Mouse (Mus musculus): ENCODE measurements around the gene 2210407C18Rik. TPM values are rescaled to one million over a fixed set of nuclear protein-coding genes. Genes with fewer than 3 reads are reported as not detected.

Gene 2210407C18Rik
- polyA plus RNA-seq, 1 experiment from 2014 or later = not detected

GRCm38 (mm10) chr11:58588620-58589250 is 27.1 kb downstream of the 2210407C18Rik start:
- Histone ChIP-seq H3K9ac (no peak overlapping the region), H3K4me2 (replicated peaks) (no peak overlapping the region), H3K4me1 (no peaks in the 10 kb centered on the region), H3K27ac (no peak overlapping the region), H3K9me3 (0 out of 2 replicates have a peak, but pooled peaks cover 2% of the 10 kb centered on the region), H3K36me3 (no peaks in the 10 kb centered on the region), H3K4me3 (no peak overlapping the region), H3K27me3 (no peaks in the 10 kb centered on the region)
- 57% methylated on average over 3 of the region's 3 CpGs for WGBS
- ATAC-seq (ENCODE audit: low FRiP score, low read depth) = no peak

GRCm38 (mm10) chr11:58587898-58588348 is 28.0 kb downstream of the 2210407C18Rik start:
- H3K9me3 ChIP-seq = 0 out of 2 replicates have a peak, but pooled peaks cover 2% of the 10 kb centered on the region
- H3K4me1 ChIP-seq = no peaks in the 10 kb centered on the region
- H3K9ac ChIP-seq = no peak overlapping the region
- H3K27me3 ChIP-seq = no peaks in the 10 kb centered on the region
- no peaks in the 10 kb centered on the region for H3K36me3 ChIP-seq
- 74% methylated on average over 7 of the region's 7 CpGs for WGBS
- no peak overlapping the region for H3K27ac ChIP-seq
- H3K4me2 ChIP-seq (replicated peaks) = no peak overlapping the region
- H3K4me3 ChIP-seq = no peak overlapping the region
- ATAC-seq (ENCODE audit: low FRiP score, low read depth) = no peak

GRCm38 (mm10) chr11:58578636-58579035 is 37.2 kb downstream of the 2210407C18Rik start:
- Histone ChIP-seq H3K4me2 (replicated peaks) (no peak overlapping the region), H3K4me3 (no peak overlapping the region), H3K9ac (no peak overlapping the region), H3K9me3 (no peaks in the 10 kb centered on the region), H3K27me3 (no peaks in the 10 kb centered on the region), H3K36me3 (no peaks in the 10 kb centered on the region), H3K27ac (no peak overlapping the region), H3K4me1 (no peaks in the 10 kb centered on the region)
- WGBS = 85% methylated on average over 8 of the region's 8 CpGs
- ATAC-seq (ENCODE audit: low FRiP score, low read depth) = no peak

- Histone ChIP-seq H3K4me2 (replicated peaks) (no peak within 1 kb of the TSS), H3K9me3 (no peaks in the 10 kb centered on the region), H3K36me3 (no peaks in the 10 kb centered on the region), H3K9ac (no peak within 1 kb of the TSS), H3K27me3 (no peaks in the 10 kb centered on the region), H3K4me1 (no peaks in the 10 kb centered on the region), H3K4me3 (no peak within 1 kb of the TSS), H3K27ac (no peak within 1 kb of the TSS)
- no peak for ATAC-seq (ENCODE audit: low FRiP score, low read depth)
- WGBS = 82% methylated on average over 1 of the region's 1 CpGs
Observed at GRCm38 (mm10) chr11:58577430-58577829, 38.4 kb downstream of the 2210407C18Rik start, which contains the start of gene Olfr325. TSS of gene Olfr325 (plus strand) at chr11:58577730.

- no peak for ATAC-seq (ENCODE audit: low FRiP score, low read depth)
Observed at GRCm38 (mm10) chr11:58570405-58570804, 45.5 kb downstream of the 2210407C18Rik start, which contains the start of gene Olfr224. TSS of gene Olfr224 (minus strand) at chr11:58570553.

More at GRCm38 (mm10) chr11:58570405-58570804, 45.5 kb downstream of the 2210407C18Rik start, which contains the start of gene Olfr224:
- no peak within 1 kb of the TSS for H3K27ac ChIP-seq
- H3K4me1 ChIP-seq = no peaks in the 10 kb centered on the region
- no peak within 1 kb of the TSS for H3K9ac ChIP-seq
- H3K36me3 ChIP-seq = no peaks in the 10 kb centered on the region
- H3K9me3 ChIP-seq = no peaks in the 10 kb centered on the region
- 70% methylated on average over 5 of the region's 5 CpGs for WGBS
- H3K27me3 ChIP-seq = no peaks in the 10 kb centered on the region
- no peak within 1 kb of the TSS for H3K4me2 ChIP-seq (replicated peaks)
- H3K4me3 ChIP-seq = no peak within 1 kb of the TSS

Other genes with a start within 250 kb of the 2210407C18Rik start
- gene Lypd8, start 237.0 kb downstream of the 2210407C18Rik start, polyA plus RNA-seq (2015; fragmentation: Nextera tagmentation; extraction: Ambion mirVana) = 0.23 TPM in 1 of 2 replicates, not detected in the other
- not detected in 2 replicates for gene 1810065E05Rik, start 195.0 kb downstream of the 2210407C18Rik start, polyA plus RNA-seq (2015; fragmentation: Nextera tagmentation; extraction: Ambion mirVana)
- not detected in 2 replicates for gene Gm12253, start 183.5 kb downstream of the 2210407C18Rik start, polyA plus RNA-seq (2015; fragmentation: Nextera tagmentation; extraction: Ambion mirVana)
- not detected in 2 replicates for gene Lypd9, start 163.2 kb downstream of the 2210407C18Rik start, polyA plus RNA-seq (2015; fragmentation: Nextera tagmentation; extraction: Ambion mirVana)
- gene Olfr30, start 153.8 kb downstream of the 2210407C18Rik start, polyA plus RNA-seq (2015; fragmentation: Nextera tagmentation; extraction: Ambion mirVana) = not detected in 2 replicates
- gene Olfr332, start 123.5 kb downstream of the 2210407C18Rik start, polyA plus RNA-seq (2015; fragmentation: Nextera tagmentation; extraction: Ambion mirVana) = not detected in 2 replicates
- gene Olfr331, start 113.5 kb downstream of the 2210407C18Rik start, polyA plus RNA-seq (2015; fragmentation: Nextera tagmentation; extraction: Ambion mirVana) = not detected in 2 replicates
- gene Olfr330, start 81.2 kb downstream of the 2210407C18Rik start, polyA plus RNA-seq (2015; fragmentation: Nextera tagmentation; extraction: Ambion mirVana) = not detected in 2 replicates
- not detected in 2 replicates for gene Olfr329-ps, start 69.7 kb downstream of the 2210407C18Rik start, polyA plus RNA-seq (2015; fragmentation: Nextera tagmentation; extraction: Ambion mirVana)
- gene Olfr328, start 60.4 kb downstream of the 2210407C18Rik start, polyA plus RNA-seq (2015; fragmentation: Nextera tagmentation; extraction: Ambion mirVana) = 0.08 TPM in 1 of 2 replicates, not detected in the other
- not detected in 2 replicates for gene Olfr224, start 45.5 kb downstream of the 2210407C18Rik start, polyA plus RNA-seq (2015; fragmentation: Nextera tagmentation; extraction: Ambion mirVana)
- not detected in 2 replicates for gene Olfr325, start 38.3 kb downstream of the 2210407C18Rik start, polyA plus RNA-seq (2015; fragmentation: Nextera tagmentation; extraction: Ambion mirVana)
- gene Olfr324, start 21.0 kb downstream of the 2210407C18Rik start, polyA plus RNA-seq (2015; fragmentation: Nextera tagmentation; extraction: Ambion mirVana) = not detected in 2 replicates
- not detected in 2 replicates for gene Olfr323, start 14.4 kb upstream of the 2210407C18Rik start, polyA plus RNA-seq (2015; fragmentation: Nextera tagmentation; extraction: Ambion mirVana)
- gene Trim58, start 24.4 kb upstream of the 2210407C18Rik start, polyA plus RNA-seq (2015; fragmentation: Nextera tagmentation; extraction: Ambion mirVana) = 0.09 and 0.11 TPM in 2 replicates
- not detected in 2 replicates for gene Olfr322, start 42.7 kb upstream of the 2210407C18Rik start, polyA plus RNA-seq (2015; fragmentation: Nextera tagmentation; extraction: Ambion mirVana)
- gene Olfr320, start 65.0 kb upstream of the 2210407C18Rik start, polyA plus RNA-seq (2015; fragmentation: Nextera tagmentation; extraction: Ambion mirVana) = not detected in 2 replicates
- not detected in 2 replicates for gene Olfr319, start 83.1 kb upstream of the 2210407C18Rik start, polyA plus RNA-seq (2015; fragmentation: Nextera tagmentation; extraction: Ambion mirVana)
- not detected in 2 replicates for gene Olfr318, start 107.9 kb upstream of the 2210407C18Rik start, polyA plus RNA-seq (2015; fragmentation: Nextera tagmentation; extraction: Ambion mirVana)
- not detected in 2 replicates for gene Olfr317, start 123.1 kb upstream of the 2210407C18Rik start, polyA plus RNA-seq (2015; fragmentation: Nextera tagmentation; extraction: Ambion mirVana)
- not detected in 2 replicates for gene Olfr316, start 136.7 kb upstream of the 2210407C18Rik start, polyA plus RNA-seq (2015; fragmentation: Nextera tagmentation; extraction: Ambion mirVana)
- not detected in 2 replicates for gene Olfr315, start 157.1 kb upstream of the 2210407C18Rik start, polyA plus RNA-seq (2015; fragmentation: Nextera tagmentation; extraction: Ambion mirVana)
- gene Olfr314, start 166.9 kb upstream of the 2210407C18Rik start, polyA plus RNA-seq (2015; fragmentation: Nextera tagmentation; extraction: Ambion mirVana) = not detected in 2 replicates
- gene Fam183b, start 185.9 kb upstream of the 2210407C18Rik start, polyA plus RNA-seq (2015; fragmentation: Nextera tagmentation; extraction: Ambion mirVana) = not detected in 2 replicates
- not detected in 2 replicates for gene Olfr313, start 198.9 kb upstream of the 2210407C18Rik start, polyA plus RNA-seq (2015; fragmentation: Nextera tagmentation; extraction: Ambion mirVana)
- gene Olfr312, start 213.2 kb upstream of the 2210407C18Rik start, polyA plus RNA-seq (2015; fragmentation: Nextera tagmentation; extraction: Ambion mirVana) = not detected in 2 replicates
- gene Olfr311, start 223.2 kb upstream of the 2210407C18Rik start, polyA plus RNA-seq (2015; fragmentation: Nextera tagmentation; extraction: Ambion mirVana) = not detected in 2 replicates
- gene Gm12258, start 231.1 kb upstream of the 2210407C18Rik start, polyA plus RNA-seq (2015; fragmentation: Nextera tagmentation; extraction: Ambion mirVana) = 12.8 and 12.9 TPM in 2 replicates

Data from limb, embryonic 13.5 days (tissue).